In genomic region chr3:152209967-152210634, GRCm38 (mm10) we compare ENCODE assay signal across 8 mouse cellular contexts. TPM values are rescaled to one million over a fixed set of nuclear protein-coding genes. Genes with fewer than 3 reads are reported as not detected.
DNase-seq lines count a peak whose midpoint lies in the region; ATAC-seq and TF ChIP-seq lines count a peak whose summit lies in the region.

Dnajb4 (minus strand) TSS chr3:152210302.
Fubp1 (plus strand) TSS chr3:152210422.

- peak within 1 kb of the TSS; percentile 84 to 94 (median 93) for H3K4me3 ChIP-seq in CH12.LX (replicated peaks in 1 of 3; ENCODE audit: low read depth in 2 of 3, low read length in 2 of 3, poor library complexity in 1 of 3)
- peak within 1 kb of the TSS; percentile 97 for H3K4me3 ChIP-seq in forebrain, embryonic 12.5 days (replicated peaks)
- peak within 1 kb of the TSS; percentile 89 for H3K4me3 ChIP-seq in heart, postnatal 0 days (ENCODE audit: low read depth, low read length)
- peak within 1 kb of the TSS; percentile 99 for H3K4me3 ChIP-seq in liver, embryonic 16.5 days (ENCODE audit: low read depth, low read length)
- peak within 1 kb of the TSS; percentile 90 for H3K4me3 ChIP-seq in neural tube, embryonic 13.5 days
- peak within 1 kb of the TSS; percentile 94 for H3K4me3 ChIP-seq in testis, adult 2 months (ENCODE audit: control insufficient read depth, low read depth, low read length)

- peak within 1 kb of the TSS; percentile 99 for H3K4me2 ChIP-seq in CH12.LX (ENCODE audit: insufficient read depth, low read depth, poor library complexity, severe bottlenecking)
- peak within 1 kb of the TSS; percentile 94 for H3K4me2 ChIP-seq in forebrain, embryonic 12.5 days
- H3K4me2 ChIP-seq in heart, postnatal 0 days (ENCODE audit: low read depth, low read length) = peak within 1 kb of the TSS; percentile 91
- peak within 1 kb of the TSS; percentile 88 for H3K4me2 ChIP-seq in liver, embryonic 16.5 days (ENCODE audit: low read depth, low read length)
- H3K4me2 ChIP-seq in neural tube, embryonic 13.5 days = peak within 1 kb of the TSS; percentile 96

- dilution Hi-C loops in CH12.LX (cut with MboI; ENCODE audit: extremely low pct_ligation_motif_present, extremely low pct_unique_long_range_greater_than_20kb, low sequenced_read_pairs) = no loop called here

- TF ChIP-seq POLR2A in CH12.LX (IDR thresholded peaks at IDR 0.05; ENCODE audit: low read depth, low read length) = peak; percentile 99
- TF ChIP-seq POLR2A in testis, adult 2 months (IDR thresholded peaks at IDR 0.05; ENCODE audit: control insufficient read depth, low read depth, low read length) = peak; percentile 97

- no peak for TF ChIP-seq EP300 in CH12.LX (IDR thresholded peaks at IDR 0.05; ENCODE audit: low read length)
- peak; percentile 99 for TF ChIP-seq EP300 in heart, postnatal 0 days (IDR thresholded peaks at IDR 0.05; ENCODE audit: low read depth)

- no peaks in the 10 kb centered on the region for H3K9me3 ChIP-seq in CH12.LX (replicated peaks; ENCODE audit: low read length)
- H3K9me3 ChIP-seq in forebrain, embryonic 12.5 days = no peaks in the 10 kb centered on the region
- H3K9me3 ChIP-seq in heart, postnatal 0 days (replicated peaks; ENCODE audit: control insufficient read depth, low read length) = no peaks in the 10 kb centered on the region
- H3K9me3 ChIP-seq in liver, embryonic 16.5 days (replicated peaks; ENCODE audit: control insufficient read depth, low read length) = no peaks in the 10 kb centered on the region
- H3K9me3 ChIP-seq in neural tube, embryonic 13.5 days = no peaks in the 10 kb centered on the region

- peaks cover 6 to 50% of the 10 kb centered on the region in 2 experiments for H3K36me3 ChIP-seq in CH12.LX (replicated peaks in 1 of 2; ENCODE audit: control insufficient read depth in 1 of 2, insufficient read depth in 1 of 2, low read length in 1 of 2)
- peaks cover 11% of the 10 kb centered on the region for H3K36me3 ChIP-seq in forebrain, embryonic 12.5 days (replicated peaks)
- peaks cover 9% of the 10 kb centered on the region; the same call in 1 of the 2 replicates for H3K36me3 ChIP-seq in heart, postnatal 0 days (replicated peaks; ENCODE audit: control insufficient read depth, insufficient read depth, low read length)
- peaks cover 2% of the 10 kb centered on the region for H3K36me3 ChIP-seq in liver, embryonic 16.5 days (ENCODE audit: control insufficient read depth, insufficient read depth)
- no peaks in the 10 kb centered on the region for H3K36me3 ChIP-seq in neural tube, embryonic 13.5 days
- no peaks in the 10 kb centered on the region; the same call in 1 of the 2 replicates for H3K36me3 ChIP-seq in testis, adult 2 months (ENCODE audit: control insufficient read depth, insufficient read depth, low read length)

- H3K9ac ChIP-seq in CH12.LX (ENCODE audit: insufficient read depth, low read depth) = peak within 1 kb of the TSS; percentile 98
- H3K9ac ChIP-seq in forebrain, embryonic 12.5 days = peak within 1 kb of the TSS; percentile 100
- H3K9ac ChIP-seq in heart, postnatal 0 days (replicated peaks; ENCODE audit: low read depth, low read length) = peak within 1 kb of the TSS; percentile 99
- H3K9ac ChIP-seq in liver, embryonic 16.5 days (ENCODE audit: low read depth, low read length) = peak within 1 kb of the TSS; percentile 99
- peak within 1 kb of the TSS; percentile 99 for H3K9ac ChIP-seq in neural tube, embryonic 13.5 days

- ATAC-seq in forebrain, embryonic 12.5 days (ENCODE audit: low FRiP score) = peak; percentile 96
- ATAC-seq in heart, postnatal 0 days (ENCODE audit: insufficient read depth, low read depth) = peak; percentile 96
- peak; percentile 95 for ATAC-seq in liver, embryonic 16.5 days (ENCODE audit: low read depth)
- peak; percentile 97 for ATAC-seq in neural tube, embryonic 13.5 days (ENCODE audit: low read depth)

- no peak for TF ChIP-seq CTCF in CH12.LX (conservative IDR thresholded peaks at IDR 0.05 in 1 of 2, IDR thresholded peaks at IDR 0.05 in 1 of 2; ENCODE audit: low read depth in 2 of 2, low read length in 2 of 2)
- TF ChIP-seq CTCF in heart, postnatal 0 days (IDR thresholded peaks at IDR 0.05; ENCODE audit: low read depth) = no peak
- TF ChIP-seq CTCF in testis, adult 2 months (IDR thresholded peaks at IDR 0.05; ENCODE audit: control insufficient read depth, insufficient read depth, insufficient replicate concordance, low read depth, low read length) = no peak

- DNase-seq in CH12.LX (ENCODE audit: extremely low read depth) = peak; percentile 100
- DNase-seq in c-Kit-positive CD71-positive TER-119-negative erythroid progenitor cells, embryonic 14.5 days (ENCODE audit: low read depth) = peak; percentile 98
- DNase-seq in heart, postnatal 0 days (ENCODE audit: low spot score) = peak; percentile 99
- peak; percentile 100 for DNase-seq in kidney, postnatal 4 days

- H3K27me3 ChIP-seq in CH12.LX (replicated peaks) = no peaks in the 10 kb centered on the region
- H3K27me3 ChIP-seq in forebrain, embryonic 12.5 days = no peaks in the 10 kb centered on the region
- H3K27me3 ChIP-seq in heart, postnatal 0 days (ENCODE audit: control insufficient read depth, insufficient read depth, low read length) = no peaks in the 10 kb centered on the region
- H3K27me3 ChIP-seq in liver, embryonic 16.5 days (ENCODE audit: control insufficient read depth, insufficient read depth, low read depth, low read length) = no peaks in the 10 kb centered on the region
- H3K27me3 ChIP-seq in neural tube, embryonic 13.5 days = no peaks in the 10 kb centered on the region
- no peaks in the 10 kb centered on the region for H3K27me3 ChIP-seq in testis, adult 2 months (ENCODE audit: control insufficient read depth, insufficient read depth, low read length)

- H3K27ac ChIP-seq in CH12.LX (ENCODE audit: insufficient read depth, low read depth) = peak within 1 kb of the TSS; percentile 91
- peak within 1 kb of the TSS; percentile 99 for H3K27ac ChIP-seq in forebrain, embryonic 12.5 days
- H3K27ac ChIP-seq in heart, postnatal 0 days (ENCODE audit: low read depth) = peak within 1 kb of the TSS; percentile 100
- peak within 1 kb of the TSS; percentile 98 for H3K27ac ChIP-seq in liver, embryonic 16.5 days (ENCODE audit: low read length)
- H3K27ac ChIP-seq in neural tube, embryonic 13.5 days (replicated peaks) = peak within 1 kb of the TSS; percentile 100
- peak within 1 kb of the TSS; percentile 96 for H3K27ac ChIP-seq in testis, adult 2 months (ENCODE audit: control insufficient read depth, insufficient read depth, low read depth, low read length)

- H3K4me1 ChIP-seq in CH12.LX (ENCODE audit: control insufficient read depth in 1 of 2, insufficient read depth in 2 of 2) = peaks cover 6 to 49% of the 10 kb centered on the region in 2 experiments
- H3K4me1 ChIP-seq in forebrain, embryonic 12.5 days = peaks cover 31% of the 10 kb centered on the region
- H3K4me1 ChIP-seq in heart, postnatal 0 days (ENCODE audit: control insufficient read depth, insufficient read depth) = peaks cover 26% of the 10 kb centered on the region
- H3K4me1 ChIP-seq in liver, embryonic 16.5 days (ENCODE audit: control insufficient read depth, low read depth, low read length) = peaks cover 28% of the 10 kb centered on the region
- H3K4me1 ChIP-seq in neural tube, embryonic 13.5 days (replicated peaks) = peaks cover 41% of the 10 kb centered on the region
- H3K4me1 ChIP-seq in testis, adult 2 months (ENCODE audit: control insufficient read depth, insufficient read depth, low read length) = peaks cover 2% of the 10 kb centered on the region; the same call in 1 of the 2 replicates

- WGBS in forebrain, embryonic 12.5 days = under 1% methylated on average over 85 of the region's 85 CpGs
- WGBS in heart, postnatal 0 days = under 1% methylated on average over 84 of the region's 85 CpGs
- WGBS in liver, embryonic 16.5 days (ENCODE audit: insufficient replicate concordance) = under 1% methylated on average over 85 of the region's 85 CpGs
- WGBS in neural tube, embryonic 13.5 days = under 1% methylated on average over 85 of the region's 85 CpGs

- no peak for TF ChIP-seq RAD21 in CH12.LX (IDR thresholded peaks at IDR 0.05; ENCODE audit: low read depth, low read length)

- peaks cover 48% of the 10 kb centered on the region for H3K79me2 ChIP-seq in CH12.LX (replicated peaks; ENCODE audit: control insufficient read depth, extremely low read depth, insufficient read depth, poor library complexity, severe bottlenecking)

- in situ Hi-C loops in CH12.LX (cut with MboI; ENCODE audit: low pct_ligation_motif_present, low pct_unique_long_range_greater_than_20kb, low sequenced_read_pairs) = no loop called here

TF ChIP-seq in CH12.LX, 34 proteins besides CTCF, POLR2A, EP300 and RAD21 (continues in another document):
- TF ChIP-seq MYC (IDR thresholded peaks at IDR 0.05; ENCODE audit: low read depth, low read length) (peak; percentile 97), USF2 (conservative IDR thresholded peaks at IDR 0.05; ENCODE audit: low read depth, low read length) (no peak), ZMIZ1 (IDR thresholded peaks at IDR 0.05; ENCODE audit: low read depth, low read length) (peak; percentile 99), E2F4 (IDR thresholded peaks at IDR 0.05; ENCODE audit: insufficient replicate concordance, low read depth, low read length) (no peak), GABPA (IDR thresholded peaks at IDR 0.05; ENCODE audit: insufficient replicate concordance, low read depth, low read length) (no peak)

RNA-seq across cellular contexts. Expression of gene Dnajb4, which starts in this region (rescaled TPM):
- 11.7 and 14.9 TPM in 2 replicates for total RNA-seq in CH12.LX (2012; rRNA removed)
- 26.4 and 30.0 TPM in 2 replicates for total RNA-seq in CH12.LX (2014; rRNA removed)
- 17.7 and 19.5 TPM in 2 replicates for polyA plus RNA-seq in CH12.LX (2012; ENCODE audit: insufficient read length, low read depth)
- polyA plus RNA-seq in forebrain, embryonic 12.5 days (2016; fragmentation: Nextera tagmentation; extraction: Ambion mirVana) = 26.6 and 28.7 TPM in 2 replicates
- total RNA-seq in heart, postnatal 0 days (2014; rRNA removed; ENCODE audit: low replicate concordance) = 52.9 and 54.5 TPM in 2 replicates
- polyA plus RNA-seq in heart, postnatal 0 days (2015; fragmentation: Nextera tagmentation; extraction: Ambion mirVana) = 60.1 TPM in 2 replicates
- polyA plus RNA-seq in liver, embryonic 16.5 days (2015; fragmentation: Nextera tagmentation; extraction: Ambion mirVana) = 37.1 and 39.3 TPM in 2 replicates
- 38.5 and 43.4 TPM in 2 replicates for polyA plus RNA-seq in neural tube, embryonic 13.5 days (2015; fragmentation: Nextera tagmentation; extraction: Ambion mirVana)
- polyA plus RNA-seq in testis, adult 2 months (2012; rRNA removed) = 72.6 and 94.4 TPM in 2 replicates

RNA-seq across cellular contexts. Expression of gene Fubp1, which starts in this region (rescaled TPM):
- 214 and 306 TPM in 2 replicates for total RNA-seq in CH12.LX (2012; rRNA removed)
- 333 and 398 TPM in 2 replicates for total RNA-seq in CH12.LX (2014; rRNA removed)
- polyA plus RNA-seq in CH12.LX (2012; ENCODE audit: insufficient read length, low read depth) = 224 and 237 TPM in 2 replicates
- 437 and 443 TPM in 2 replicates for polyA plus RNA-seq in forebrain, embryonic 12.5 days (2016; fragmentation: Nextera tagmentation; extraction: Ambion mirVana)
- 71.2 and 131 TPM in 2 replicates for total RNA-seq in heart, postnatal 0 days (2014; rRNA removed; ENCODE audit: low replicate concordance)
- 72.9 and 80.7 TPM in 2 replicates for polyA plus RNA-seq in heart, postnatal 0 days (2015; fragmentation: Nextera tagmentation; extraction: Ambion mirVana)
- 53.0 and 58.0 TPM in 2 replicates for polyA plus RNA-seq in liver, embryonic 16.5 days (2015; fragmentation: Nextera tagmentation; extraction: Ambion mirVana)
- polyA plus RNA-seq in neural tube, embryonic 13.5 days (2015; fragmentation: Nextera tagmentation; extraction: Ambion mirVana) = 267 and 280 TPM in 2 replicates
- polyA plus RNA-seq in testis, adult 2 months (2012; rRNA removed) = 55.8 and 58.6 TPM in 2 replicates

Comparison
In these comparisons a context has a peak if more than half of its experiments do, and no peak if none do; other contexts are left out.
1. Peak in every context shown above with its lines: DNase-seq, ATAC-seq, H3K4me3 ChIP-seq and H3K27ac ChIP-seq.